Mouse (Mus musculus) hindbrain, embryonic 16.5 days (tissue): Measurements from ENCODE around the gene Arhgap10. TPM values are rescaled to one million over a fixed set of nuclear protein-coding genes. Genes with fewer than 3 reads are reported as not detected.

Experiments
- ATAC-seq: fragments of 200-750 bp; cut with Nextera tagmentation; 2 replicates; pipeline ENCODE4 v1.8.0; 2017; ENCODE audit warnings: moderate TSS enrichment, moderate library complexity
- H3K27ac ChIP-seq: fragments of 300-500 bp; sonication (generic); 2 replicates; pipeline ENCODE4 v1.5.1; 2014; ENCODE audit warnings: low read depth, mild to moderate bottlenecking, control low read depth, low read length, moderate library complexity
- H3K27me3 ChIP-seq: fragments of 300-500 bp; sonication (generic); replicated peaks from 2 replicates; pipeline ENCODE4 v1.6.1; 2014; ENCODE audit warnings: low read length; ENCODE audit not compliant: control insufficient read depth, insufficient read depth
- H3K36me3 ChIP-seq: fragments of 300-500 bp; sonication (generic); 2 replicates; pipeline ENCODE4 v1.6.1; 2014; ENCODE audit warnings: mild to moderate bottlenecking, low read length, moderate library complexity, mixed read lengths; ENCODE audit not compliant: control insufficient read depth, insufficient read depth
- H3K4me1 ChIP-seq: fragments of 300-500 bp; sonication (generic); 2 replicates; pipeline ENCODE4 v1.6.1; 2014; ENCODE audit warnings: low read depth, low read length; ENCODE audit not compliant: control insufficient read depth, insufficient read depth
- H3K4me2 ChIP-seq: fragments of 300-500 bp; sonication (generic); 2 replicates; pipeline ENCODE4 v1.6.1; 2014; ENCODE audit warnings: mild to moderate bottlenecking, low read length, control low read depth, moderate library complexity
- H3K4me3 ChIP-seq: fragments of 300-500 bp; sonication (generic); 2 replicates; pipeline ENCODE4 v1.5.1; 2014; ENCODE audit warnings: mild to moderate bottlenecking, low read length, control low read depth, moderate library complexity
- H3K9ac ChIP-seq: fragments of 300-500 bp; sonication (generic); 2 replicates; pipeline ENCODE4 v1.6.1; 2014; ENCODE audit warnings: low read depth, mild to moderate bottlenecking, control low read depth, low read length, moderate library complexity
- H3K9me3 ChIP-seq: fragments of 300-500 bp; sonication (generic); 2 replicates; pipeline ENCODE4 v1.6.1; 2014; ENCODE audit warnings: mild to moderate bottlenecking, low read length, moderate library complexity; ENCODE audit not compliant: control insufficient read depth
- WGBS: fragments of 180-500 bp; shearing (Covaris S2); extraction: QIAGEN DNeasy Blood & Tissue Kit; methylation state at CpG from one replicate; pipeline ENCODE4 v1.1.7; 2014; 5-methylcytosine and 5-hydroxymethylcytosine counted together
- polyA plus RNA-seq: library from polyadenylated mRNA; unstranded; fragments of >200 nt; fragmentation: Nextera tagmentation; extraction: Ambion mirVana; gene quantifications from 2 replicates; pipeline ENCODE4 v1.2.1, GENCODE M21; 2015

Arhgap10 gene
- polyA plus RNA-seq, 1 experiment from 2014 or later: 5.0 TPM

DNA sequence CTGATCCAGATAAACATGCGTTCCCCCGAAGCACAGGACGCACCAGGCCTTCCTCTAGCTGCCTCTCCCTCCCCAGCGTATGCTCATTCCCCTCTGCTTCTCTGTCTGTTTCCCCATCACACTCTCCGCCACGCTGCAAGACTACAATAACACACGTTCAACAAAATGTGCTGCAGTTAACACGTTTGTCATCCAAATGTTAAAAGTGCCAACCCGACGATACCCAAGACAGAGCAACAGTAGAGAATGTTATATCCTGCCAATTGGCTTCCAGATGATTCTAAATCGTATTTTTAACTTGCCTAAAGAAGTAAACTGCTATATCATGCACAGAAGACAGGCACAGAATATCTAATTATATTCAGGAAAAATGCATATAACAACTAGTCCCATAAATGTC is 223.2 kb downstream of the Arhgap10 start:
- Histone ChIP-seq H3K4me3 (no peak overlapping the region), H3K27ac (no peak overlapping the region), H3K27me3 (no peaks in the 10 kb centered on the region), H3K9ac (no peak overlapping the region), H3K4me2 (no peak overlapping the region), H3K36me3 (no peaks in the 10 kb centered on the region), H3K4me1 (no peaks in the 10 kb centered on the region), H3K9me3 (no peaks in the 10 kb centered on the region)
- no peak for ATAC-seq
- 89% methylated on average over 11 of the region's 11 CpGs for WGBS

DNA sequence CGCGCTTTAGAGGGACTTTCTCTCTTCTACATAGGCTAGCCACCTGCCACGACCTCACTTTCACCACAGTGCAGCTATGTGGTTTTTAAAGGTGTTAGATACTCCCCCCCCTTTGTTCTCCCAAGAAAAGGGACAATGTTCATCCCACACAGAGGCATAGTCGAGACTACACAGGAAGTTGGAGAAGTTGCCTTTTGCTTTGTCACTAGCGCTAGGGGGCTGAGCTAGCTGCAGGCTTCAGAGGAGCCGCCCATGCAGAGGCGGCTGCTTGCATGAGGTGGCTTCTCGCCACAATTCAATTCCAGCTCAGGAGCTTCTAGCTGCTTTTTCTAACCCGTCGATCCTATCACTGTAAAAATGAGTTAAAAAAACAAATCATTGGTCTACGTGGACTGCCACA is 225.1 kb downstream of the Arhgap10 start:
- ATAC-seq: no peak
- H3K27ac ChIP-seq: no peak overlapping the region
- no peak overlapping the region for H3K9ac ChIP-seq
- peak overlapping the region; percentile 12; the same call in 1 of the 2 replicates for H3K4me2 ChIP-seq
- no peaks in the 10 kb centered on the region for H3K4me1 ChIP-seq
- WGBS: 62% methylated on average over 11 of the region's 11 CpGs
- no peaks in the 10 kb centered on the region for H3K9me3 ChIP-seq
- no peaks in the 10 kb centered on the region for H3K27me3 ChIP-seq
- H3K4me3 ChIP-seq: no peak overlapping the region
- no peaks in the 10 kb centered on the region for H3K36me3 ChIP-seq

DNA sequence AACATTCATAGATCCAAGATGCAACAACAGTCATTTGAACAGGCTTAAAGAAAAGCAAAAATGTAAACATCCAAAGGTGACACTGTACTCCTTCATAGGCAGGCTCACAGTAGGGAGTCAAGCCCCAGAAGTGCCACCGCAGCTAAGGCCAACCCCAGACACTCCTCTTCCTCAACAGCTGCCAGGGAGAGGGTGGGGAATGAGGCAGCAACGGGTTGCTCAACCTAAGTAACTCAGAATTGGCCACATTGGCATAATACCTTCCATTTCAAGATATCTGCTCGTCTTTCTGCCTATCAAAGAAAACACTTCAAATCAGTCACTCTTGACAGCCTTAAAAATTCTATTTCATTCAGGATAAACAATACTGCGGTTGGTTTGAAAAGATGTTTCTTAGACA is 225.6 kb downstream of the Arhgap10 start:
- Histone ChIP-seq H3K9ac (no peak overlapping the region), H3K36me3 (no peaks in the 10 kb centered on the region), H3K4me3 (no peak overlapping the region), H3K4me2 (no peak overlapping the region; the same call in 1 of the 2 replicates), H3K4me1 (no peaks in the 10 kb centered on the region), H3K9me3 (no peaks in the 10 kb centered on the region), H3K27me3 (no peaks in the 10 kb centered on the region), H3K27ac (no peak overlapping the region)
- 43% methylated on average over 4 of the region's 4 CpGs for WGBS
- ATAC-seq: no peak

DNA sequence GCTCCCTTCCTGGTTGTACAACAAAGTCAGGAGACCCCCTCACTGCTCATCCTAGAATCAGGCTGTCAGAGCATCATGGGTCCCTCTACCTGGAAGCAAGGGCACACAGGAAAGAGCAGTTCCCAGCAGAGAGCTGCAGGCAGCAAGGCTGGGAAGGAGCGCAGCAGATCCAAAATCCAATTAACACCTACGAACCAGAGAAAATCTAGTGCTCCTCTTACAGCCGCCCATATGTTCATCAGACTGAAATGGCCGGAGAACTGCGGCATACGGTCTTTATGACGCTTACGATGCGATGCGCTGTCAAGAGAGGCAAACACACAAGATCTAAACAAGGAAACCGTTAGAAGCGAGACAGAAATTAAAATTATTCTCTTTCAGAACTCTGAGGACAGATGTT is 229.3 kb downstream of the Arhgap10 start:
- Histone ChIP-seq H3K27ac (no peak overlapping the region), H3K9ac (no peak overlapping the region), H3K4me3 (no peak overlapping the region), H3K27me3 (no peaks in the 10 kb centered on the region), H3K4me2 (no peak overlapping the region), H3K4me1 (no peaks in the 10 kb centered on the region), H3K9me3 (no peaks in the 10 kb centered on the region), H3K36me3 (no peaks in the 10 kb centered on the region)
- ATAC-seq: no peak
- WGBS: 93% methylated on average over 12 of the region's 12 CpGs

DNA sequence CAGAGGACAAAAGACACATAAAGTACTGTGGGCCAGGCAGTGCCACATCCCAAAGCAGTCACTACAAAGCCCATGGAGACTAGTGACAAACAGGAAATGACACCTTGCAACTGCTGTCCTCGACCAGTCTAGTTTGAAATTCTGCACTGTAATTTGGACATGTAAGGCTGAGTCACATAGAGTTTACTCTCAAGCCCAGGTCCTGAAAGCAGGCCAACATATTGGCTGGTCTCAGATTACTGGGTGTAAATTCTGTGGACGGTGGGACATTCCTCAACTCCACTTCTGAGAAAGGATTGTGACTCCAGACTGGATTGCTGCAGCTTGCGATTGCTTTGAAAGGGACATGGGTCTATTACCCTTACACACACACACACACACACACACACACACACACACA is 229.7 kb downstream of the Arhgap10 start:
- Histone ChIP-seq H3K4me1 (no peaks in the 10 kb centered on the region), H3K4me3 (no peak overlapping the region), H3K9ac (no peak overlapping the region), H3K36me3 (no peaks in the 10 kb centered on the region), H3K27ac (no peak overlapping the region), H3K4me2 (no peak overlapping the region), H3K27me3 (no peaks in the 10 kb centered on the region), H3K9me3 (no peaks in the 10 kb centered on the region)
- WGBS: 85% methylated on average over 3 of the region's 3 CpGs
- ATAC-seq: no peak

DNA sequence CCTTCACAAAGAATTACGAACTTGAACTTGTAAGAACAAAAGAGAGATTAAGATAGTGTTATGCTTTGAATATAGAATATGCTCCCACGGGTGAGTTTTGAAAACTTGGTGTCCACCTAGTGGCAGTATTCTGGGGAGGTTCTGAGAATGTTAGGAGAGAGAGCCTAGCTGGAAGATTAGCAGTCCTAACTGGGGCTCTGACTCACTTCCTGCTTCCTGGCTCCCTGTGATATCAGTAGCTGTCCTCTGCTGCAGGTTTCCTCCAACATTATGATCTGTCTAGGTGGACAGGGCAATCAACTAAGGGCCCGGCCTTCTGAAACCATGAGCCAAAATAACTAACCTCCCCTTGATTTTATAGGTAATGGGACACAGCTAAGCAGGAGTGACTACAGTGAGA is 233.3 kb downstream of the Arhgap10 start:
- H3K36me3 ChIP-seq: no peaks in the 10 kb centered on the region
- no peaks in the 10 kb centered on the region for H3K4me1 ChIP-seq
- no peaks in the 10 kb centered on the region for H3K27me3 ChIP-seq
- no peak overlapping the region for H3K4me2 ChIP-seq
- no peak for ATAC-seq
- H3K9ac ChIP-seq: no peak overlapping the region
- WGBS: 92% methylated on average over 3 of the region's 3 CpGs
- no peaks in the 10 kb centered on the region for H3K9me3 ChIP-seq
- no peak overlapping the region for H3K27ac ChIP-seq
- no peak overlapping the region for H3K4me3 ChIP-seq

DNA sequence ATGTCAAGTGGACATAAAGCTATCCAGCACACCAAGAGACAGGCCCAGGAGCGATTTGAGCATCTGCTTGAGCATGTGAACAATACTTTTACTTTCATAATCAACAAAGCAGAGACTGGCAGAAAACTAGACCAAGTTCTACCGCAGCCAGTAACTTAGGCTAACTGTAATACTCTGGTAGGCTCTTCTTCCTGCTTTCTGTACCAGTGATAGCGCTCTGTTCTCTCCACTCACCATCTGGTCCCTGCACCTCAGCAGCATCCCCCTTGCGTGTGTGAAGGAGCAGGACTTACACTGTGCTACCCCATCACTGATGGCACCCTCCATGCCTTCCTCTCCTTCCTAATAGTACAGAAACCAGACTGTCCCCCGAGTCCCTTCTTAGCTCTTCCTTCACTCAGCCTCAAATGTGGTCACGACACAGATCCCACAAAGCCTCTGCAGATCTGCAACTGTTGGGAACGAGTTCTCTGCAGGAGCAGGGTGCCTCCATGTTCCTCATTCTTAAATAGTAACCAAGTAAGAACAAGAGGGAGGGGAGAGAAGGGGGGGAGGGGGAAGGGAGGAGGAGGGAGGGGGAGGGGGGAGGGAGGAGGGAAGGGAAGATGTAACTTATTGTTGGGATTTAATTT is 235.0 kb downstream of the Arhgap10 start:
- no peak for ATAC-seq
- Histone ChIP-seq H3K4me3 (no peak overlapping the region), H3K27ac (no peak overlapping the region), H3K4me2 (no peak overlapping the region), H3K9ac (no peak overlapping the region), H3K27me3 (no peaks in the 10 kb centered on the region), H3K9me3 (no peaks in the 10 kb centered on the region), H3K36me3 (no peaks in the 10 kb centered on the region), H3K4me1 (no peaks in the 10 kb centered on the region)
- 82% methylated on average over 7 of the region's 7 CpGs for WGBS

DNA sequence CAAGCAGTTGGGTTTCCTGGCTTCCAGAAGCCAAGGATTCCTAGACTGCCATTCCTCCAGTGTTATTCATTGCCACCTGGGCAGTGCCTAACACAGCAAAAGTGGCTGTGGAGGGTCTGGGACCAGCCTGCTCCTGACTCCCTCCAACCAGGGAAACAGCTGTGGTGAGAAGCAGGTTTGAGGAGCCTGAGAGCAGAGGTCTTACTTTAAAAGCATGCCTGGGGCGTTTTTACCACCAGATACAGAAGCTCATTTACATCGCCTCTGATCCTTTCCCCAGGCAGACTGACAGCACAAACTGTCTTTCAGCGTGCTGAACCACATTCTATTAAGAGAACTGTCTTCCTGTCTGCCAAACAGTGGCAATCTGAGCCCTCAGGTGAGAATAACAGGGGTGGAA is 237.8 kb downstream of the Arhgap10 start:
- no peaks in the 10 kb centered on the region for H3K27me3 ChIP-seq
- no peak overlapping the region for H3K4me3 ChIP-seq
- 55% methylated on average over 3 of the region's 3 CpGs for WGBS
- H3K4me1 ChIP-seq: no peaks in the 10 kb centered on the region
- H3K9me3 ChIP-seq: no peaks in the 10 kb centered on the region
- no peak overlapping the region for H3K9ac ChIP-seq
- H3K36me3 ChIP-seq: no peaks in the 10 kb centered on the region
- H3K4me2 ChIP-seq: no peak overlapping the region
- ATAC-seq: no peak
- H3K27ac ChIP-seq: no peak overlapping the region

DNA sequence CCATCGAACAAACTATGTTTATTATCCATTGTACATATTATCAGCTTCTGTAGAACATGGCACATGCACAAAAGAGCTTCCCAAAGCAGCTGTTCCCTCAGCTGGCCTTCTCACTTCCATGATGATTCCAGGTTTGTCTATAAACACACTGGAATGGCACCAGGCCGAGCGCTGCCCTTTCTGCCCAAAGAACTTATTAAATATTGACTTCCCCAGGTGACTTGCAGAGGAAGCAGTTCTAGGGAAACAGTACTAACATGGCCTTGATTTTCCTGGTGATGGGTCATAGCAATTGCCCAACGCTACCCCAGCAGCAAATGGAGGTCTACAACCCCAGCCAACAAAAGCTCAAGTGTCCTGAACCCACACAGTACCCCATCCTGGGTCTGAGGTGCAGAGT is 239.5 kb downstream of the Arhgap10 start:
- 100% methylated on average over 4 of the region's 4 CpGs for WGBS
- Histone ChIP-seq H3K4me2 (no peak overlapping the region), H3K27ac (no peak overlapping the region)

DNA sequence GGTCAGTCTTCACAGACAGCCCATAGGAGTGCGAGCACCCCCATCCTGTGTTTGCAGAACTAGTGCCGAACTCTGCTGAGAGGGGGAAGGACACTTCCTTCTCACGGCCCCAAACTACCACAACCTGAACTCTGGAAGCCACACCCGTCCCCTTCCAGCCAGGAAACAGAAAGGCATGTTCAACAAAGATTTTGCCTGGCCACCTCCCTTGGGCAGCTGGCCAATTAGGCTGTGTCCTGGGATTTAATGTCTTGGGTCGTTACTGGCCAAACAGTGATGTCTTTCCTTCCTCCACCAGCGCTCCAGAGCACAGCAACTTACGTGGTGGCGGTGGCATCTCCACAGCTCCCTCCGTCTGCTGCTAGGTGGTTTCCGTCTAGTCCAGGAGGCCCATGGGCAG is 240.9 kb downstream of the Arhgap10 start:
- ATAC-seq: no peak
- Histone ChIP-seq H3K27ac (no peak overlapping the region), H3K9ac (no peak overlapping the region), H3K4me3 (no peak overlapping the region), H3K9me3 (no peaks in the 10 kb centered on the region), H3K4me1 (no peaks in the 10 kb centered on the region), H3K36me3 (no peaks in the 10 kb centered on the region), H3K27me3 (no peaks in the 10 kb centered on the region), H3K4me2 (no peak overlapping the region)
- 82% methylated on average over 10 of the region's 10 CpGs for WGBS

More for the DNA sequence above, 239.5 kb downstream of the Arhgap10 start:
- no peak for ATAC-seq
- H3K9ac ChIP-seq: no peak overlapping the region
- no peaks in the 10 kb centered on the region for H3K9me3 ChIP-seq
- H3K4me1 ChIP-seq: no peaks in the 10 kb centered on the region
- H3K4me3 ChIP-seq: no peak overlapping the region
- no peaks in the 10 kb centered on the region for H3K27me3 ChIP-seq
- H3K36me3 ChIP-seq: no peaks in the 10 kb centered on the region
